Mouse (Mus musculus): ENCODE measurements around the gene Galnt3. TPM values are rescaled to one million over a fixed set of nuclear protein-coding genes. Genes with fewer than 3 reads are reported as not detected.

Gene Galnt3
- polyA plus RNA-seq, 1 experiment = 11.8 TPM

- DNase-seq (ENCODE audit: low read depth, low spot score) = no peak
Measured at GRCm38 (mm10) chr2:66040611-66041010, 84.2 kb downstream of the Galnt3 start.

GRCm38 (mm10) chr2:66034907-66035679 is 89.7 kb downstream of the Galnt3 start:
- DNase-seq (ENCODE audit: low read depth, low spot score) = no peak
- 71% methylated on average over 9 of the region's 9 CpGs for WGBS

Other genes with a start within 250 kb of the Galnt3 start
- gene Ttc21b, start 131.6 kb upstream of the Galnt3 start, polyA plus RNA-seq (2012; rRNA removed) = 0.88 and 1.3 TPM in 2 replicates

All from large intestine, adult 2 months (tissue).